Mouse (Mus musculus) spleen, postnatal 4 days (tissue): ENCODE results near the gene Tulp4.

Experiments
- DNase-seq, 2 experiments: peaks; one replicate each; pipeline ENCODE4 v3.0.0; 2022; ENCODE audit warnings: low spot score in 2 of 2

Gene Tulp4

GRCm38 (mm10) chr17:6106361-6107014, at the start of gene Tulp4:
Tulp4 (plus strand) TSS chr17:6106437.
- DNase-seq = peak; percentile 75 to 84

DNA sequence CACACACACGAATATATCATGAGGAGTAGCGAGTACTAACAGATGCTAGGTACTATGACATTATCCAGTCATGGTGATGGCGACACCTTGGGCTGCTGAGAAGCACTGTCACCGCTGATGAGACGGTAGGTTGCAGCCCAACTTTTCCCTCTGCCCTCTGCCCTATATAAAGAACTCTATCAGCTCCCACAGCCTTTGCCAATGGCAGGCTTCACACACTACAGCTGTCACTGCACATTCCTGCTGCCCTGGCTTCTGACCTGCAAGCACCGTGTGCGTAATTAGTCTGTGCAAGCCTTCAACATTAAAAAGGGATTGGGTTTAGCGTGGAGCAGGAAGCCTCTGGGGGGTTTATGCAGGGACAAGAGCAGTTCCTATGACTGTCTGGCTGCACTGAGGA, 43.4 kb upstream of the Tulp4 start:
- no peak for DNase-seq

- no peak for DNase-seq
Measured at GRCm38 (mm10) chr17:6063532-6063931, 42.7 kb upstream of the Tulp4 start.

DNA sequence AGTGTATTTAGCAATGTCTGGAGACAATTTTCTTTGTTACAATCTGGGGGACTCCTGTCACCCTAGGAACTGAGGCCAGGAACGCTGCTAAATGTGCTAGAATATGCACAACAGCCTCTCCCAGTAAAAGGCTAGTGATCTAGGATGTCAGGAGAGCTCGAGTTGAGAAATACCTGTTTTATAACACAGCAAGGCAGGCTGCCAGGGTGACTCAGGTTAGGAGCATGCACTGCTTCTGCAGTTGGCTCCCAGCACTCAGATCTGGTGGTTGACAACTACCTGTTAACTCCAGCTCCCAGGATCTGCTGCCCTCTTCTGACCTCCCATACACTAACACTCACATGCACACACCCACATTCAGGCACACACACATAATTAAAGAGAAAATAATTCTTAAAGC, 40.2 kb upstream of the Tulp4 start:
- no peak for DNase-seq

- DNase-seq = no peak
Measured at GRCm38 (mm10) chr17:6067613-6068012, 38.6 kb upstream of the Tulp4 start.

DNA sequence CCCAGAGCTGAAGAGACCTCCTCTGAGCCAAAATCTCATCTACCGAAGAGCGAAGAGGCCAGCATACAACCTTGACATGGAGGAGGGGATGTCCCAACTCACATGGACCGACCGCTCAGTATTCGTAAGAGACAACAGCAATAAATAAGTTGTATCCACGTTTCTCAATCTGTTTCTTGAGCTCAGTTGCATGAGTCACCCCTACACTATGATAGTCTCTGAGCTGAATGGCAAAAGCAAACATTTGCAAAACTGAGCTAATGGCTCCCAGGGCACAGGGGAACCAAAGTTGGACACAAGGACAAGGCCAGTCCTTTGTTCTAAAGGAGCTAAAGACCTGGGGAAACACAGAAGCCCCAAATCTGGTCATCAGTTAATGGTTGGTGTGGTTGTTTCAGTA, 36.4 kb upstream of the Tulp4 start:
- no peak for DNase-seq

DNA sequence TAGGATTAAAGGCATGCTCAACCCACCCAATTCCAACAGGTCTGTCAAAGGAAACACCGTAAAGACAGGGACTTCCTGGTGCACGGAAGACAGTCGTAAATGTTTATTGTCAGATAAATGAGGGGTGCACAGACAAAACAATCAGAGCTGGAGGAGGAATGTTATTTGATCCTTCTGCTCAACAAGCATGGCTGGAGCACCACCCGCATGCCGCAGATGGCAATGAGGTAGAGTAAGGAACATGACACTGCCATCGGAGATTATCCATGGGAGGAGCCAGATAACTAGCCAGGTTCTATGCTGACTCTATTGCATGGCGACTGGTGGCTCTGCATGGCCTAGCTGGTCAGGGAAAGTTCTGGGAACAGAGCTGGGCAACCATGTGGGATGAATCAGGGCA, 32.8 kb upstream of the Tulp4 start:
- no peak for DNase-seq

DNA sequence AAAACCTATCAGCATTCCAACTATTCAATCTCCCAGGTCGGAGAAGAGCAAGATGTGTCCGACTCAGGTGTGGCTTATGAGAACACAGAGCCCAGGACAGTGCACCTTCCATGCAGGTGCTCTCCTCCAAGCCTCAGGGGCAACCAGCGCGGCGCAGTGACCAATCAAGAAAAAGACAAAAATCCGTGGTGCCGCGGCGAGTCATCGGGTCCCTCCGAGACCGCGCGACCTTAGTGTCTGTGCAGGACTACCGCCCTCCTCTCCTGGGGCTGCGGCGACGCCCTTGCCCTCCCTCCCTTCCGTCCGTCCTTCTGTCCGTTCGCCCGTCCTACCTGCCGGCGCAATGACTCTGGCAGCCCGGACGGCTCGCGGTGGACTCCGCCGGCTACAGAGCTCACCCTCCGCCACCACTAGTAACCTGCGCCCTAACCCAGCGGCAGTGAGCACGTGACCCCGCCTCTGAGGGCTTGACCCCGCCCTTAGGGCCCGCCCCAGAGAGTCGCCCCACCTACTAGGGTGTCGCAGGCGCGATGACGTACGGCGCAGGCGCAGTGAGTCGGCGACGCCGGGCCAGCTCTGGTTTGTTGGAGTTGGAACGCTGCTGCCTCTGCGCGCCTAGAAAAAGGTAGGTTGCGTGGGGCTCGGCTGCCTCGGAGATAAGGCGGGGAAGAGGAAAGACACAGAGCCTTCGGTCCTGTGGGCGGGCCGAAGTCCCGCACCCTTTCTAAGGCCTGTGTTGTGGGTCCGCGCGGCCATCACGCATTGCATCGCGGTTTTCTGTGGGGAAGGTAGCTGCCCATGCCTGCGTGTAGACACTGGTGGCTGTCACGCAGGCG, 26.7 kb upstream of the Tulp4 start, which contains the start of the genes Serac1 and Gtf2h5:
TSS of gene Serac1 (minus strand) at position 455 of the 836 bp plus-strand sequence.
TSS of gene Gtf2h5 (plus strand) at position 500 of the 836 bp plus-strand sequence.
- DNase-seq = peak; percentile 98 to 99

GRCm38 (mm10) chr17:6083323-6083890, 22.8 kb upstream of the Tulp4 start:
- DNase-seq = no peak

GRCm38 (mm10) chr17:6091604-6092003, 14.6 kb upstream of the Tulp4 start:
- no peak for DNase-seq

- no peak for DNase-seq
Measured at GRCm38 (mm10) chr17:6095579-6095978, 10.7 kb upstream of the Tulp4 start.

DNA sequence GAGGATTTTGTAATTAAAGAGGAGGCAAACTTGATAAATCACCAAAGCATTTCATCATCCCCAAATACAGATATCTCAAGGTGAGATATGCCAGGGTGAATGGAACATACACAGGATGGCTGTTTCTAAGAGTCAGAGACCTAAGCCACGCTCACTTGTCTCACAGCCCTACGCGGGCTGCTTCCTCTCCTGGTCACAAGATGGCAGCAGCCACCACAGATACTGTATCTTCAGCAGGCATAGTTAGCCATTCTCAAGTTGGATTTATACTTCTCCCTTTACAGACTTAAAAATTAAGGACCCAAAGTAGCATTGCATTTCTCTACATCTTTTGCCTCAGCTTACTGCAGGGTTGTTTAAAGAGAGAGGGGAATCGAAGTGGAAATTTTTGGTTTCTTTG, 8.4 kb upstream of the Tulp4 start:
- peak in 1 of 2 experiments; percentile 25 for DNase-seq

DNA sequence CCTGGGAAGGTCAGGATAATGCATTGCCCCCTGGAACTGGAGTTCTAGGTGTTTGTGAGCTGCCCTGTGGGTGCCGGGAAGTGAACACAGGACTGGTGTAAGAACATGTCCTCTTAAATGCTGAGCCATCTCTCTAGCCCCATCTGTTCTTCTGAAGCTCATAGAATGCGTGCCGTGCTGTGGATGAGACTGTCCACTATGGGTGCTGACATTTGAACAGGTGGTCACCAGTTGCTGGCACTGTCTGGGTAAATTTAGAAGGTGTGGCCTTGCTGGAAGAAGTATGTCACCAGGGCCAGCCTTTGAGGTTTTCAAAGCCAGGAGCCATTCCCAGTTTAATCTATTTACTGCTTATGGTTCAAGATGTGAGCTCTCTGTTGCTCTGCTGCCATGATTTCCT, 4.0 kb upstream of the Tulp4 start:
- no peak for DNase-seq

DNA sequence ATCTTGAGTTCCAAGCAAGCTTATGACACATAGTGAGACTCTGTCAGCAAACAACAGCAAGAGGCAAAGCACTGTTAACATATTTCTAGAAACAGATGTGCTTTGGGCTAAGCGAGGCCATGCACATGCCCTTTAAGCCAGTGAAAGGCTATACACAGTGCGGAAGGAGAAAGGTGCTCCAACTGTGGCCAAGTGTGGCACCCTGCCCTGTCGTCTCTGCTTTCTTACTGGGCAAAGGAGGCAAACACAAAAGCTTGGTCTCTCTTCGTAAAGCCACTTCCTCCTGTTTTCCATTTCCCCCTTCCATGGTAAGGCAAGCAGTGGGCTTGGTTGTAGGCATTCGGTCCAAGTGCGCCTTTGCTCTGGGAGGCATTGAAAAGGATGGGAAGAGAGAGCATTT, 2.7 kb upstream of the Tulp4 start:
- DNase-seq = no peak

GRCm38 (mm10) chr17:6107015-6107601, 871 bp downstream of the Tulp4 start:
- peak; percentile 19 to 70 for DNase-seq

GRCm38 (mm10) chr17:6108175-6108574, 1.9 kb downstream of the Tulp4 start:
- no peak for DNase-seq

DNA sequence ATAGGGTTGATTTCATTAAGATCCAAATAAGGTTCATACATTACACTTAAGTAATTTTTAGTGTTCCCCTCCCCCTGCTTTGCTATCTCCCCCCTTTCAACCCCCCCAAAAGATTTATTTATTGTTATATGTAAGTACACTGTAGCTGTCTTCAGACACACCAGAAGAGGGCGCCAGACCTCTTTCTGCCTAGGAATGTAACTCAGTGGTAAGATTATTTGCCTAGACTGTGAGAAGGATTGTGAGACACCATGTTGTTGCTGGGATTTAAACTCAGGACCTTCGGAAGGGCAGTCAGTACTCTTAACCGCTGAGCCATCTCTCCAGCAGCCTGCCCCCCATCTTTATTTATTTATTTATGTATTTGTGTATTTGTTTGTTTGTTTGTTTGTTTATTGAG, 4.7 kb downstream of the Tulp4 start:
- DNase-seq = no peak

DNA sequence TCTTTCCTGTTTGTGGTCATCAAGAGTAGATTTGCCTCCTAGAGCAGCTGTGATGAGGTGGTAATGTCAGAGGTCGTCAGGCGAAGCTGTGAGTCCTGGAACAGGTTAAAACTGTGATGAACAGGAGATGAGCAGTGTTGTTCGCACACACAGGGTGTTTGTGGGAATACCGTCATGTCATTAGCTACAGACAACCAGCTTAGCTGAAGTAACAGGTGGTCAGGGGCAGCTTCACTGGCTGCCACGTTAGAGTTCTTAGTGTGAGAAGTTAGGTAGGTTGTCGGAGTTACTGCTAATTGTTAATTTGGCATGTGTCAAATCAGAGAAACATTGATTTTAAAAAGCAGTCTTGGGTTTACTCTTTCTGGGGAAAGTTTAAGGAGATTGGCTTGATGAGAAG, 7.4 kb downstream of the Tulp4 start:
- DNase-seq = no peak

DNA sequence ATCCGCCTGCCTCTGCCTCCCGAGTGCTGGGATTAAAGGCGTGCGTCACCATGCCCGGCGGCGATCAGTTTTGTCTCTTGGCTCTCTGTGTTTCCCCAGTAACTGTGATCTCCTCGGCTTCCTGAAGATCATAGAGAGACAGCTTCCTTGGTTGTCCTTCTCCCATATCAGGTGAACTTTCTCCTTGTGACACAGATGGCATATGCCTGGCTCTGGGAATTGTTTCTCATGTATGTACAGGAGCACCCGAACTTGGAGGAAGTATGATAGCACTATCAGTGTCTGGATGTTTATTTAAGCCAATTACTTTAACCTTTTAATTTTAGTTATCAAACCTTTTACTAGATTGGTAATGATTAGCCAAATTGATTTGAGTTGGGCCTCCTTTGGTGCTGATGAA, 8.8 kb downstream of the Tulp4 start:
- DNase-seq = no peak

- DNase-seq = no peak
Measured at GRCm38 (mm10) chr17:6117148-6117725, 11.0 kb downstream of the Tulp4 start.

DNA sequence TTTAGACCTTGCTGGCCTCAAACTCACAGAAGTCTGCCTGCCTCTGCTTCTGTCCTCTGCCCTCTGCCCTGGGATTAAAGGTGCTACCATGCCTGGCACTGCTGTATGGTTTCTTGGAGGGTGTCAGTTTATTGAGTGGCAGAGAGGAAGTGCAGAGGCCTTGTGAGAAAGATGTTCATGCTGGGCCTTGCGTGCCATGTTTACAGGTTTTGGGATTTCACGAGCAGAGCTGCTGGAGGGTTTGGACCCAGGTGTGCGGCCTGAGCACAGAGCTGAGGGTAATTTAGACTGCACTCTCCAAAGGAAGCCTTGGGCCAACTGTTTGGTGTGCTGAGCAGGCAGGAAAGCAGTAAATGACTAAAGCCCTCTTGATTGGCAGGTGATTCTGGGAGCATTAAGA, 11.7 kb downstream of the Tulp4 start:
- DNase-seq = no peak

- no peak for DNase-seq
Measured at GRCm38 (mm10) chr17:6118861-6119260, 12.6 kb downstream of the Tulp4 start.
